Mouse (Mus musculus) forebrain, embryonic 11.5 days (tissue): Measurements from ENCODE around the gene Gm10803. TPM values are rescaled to one million over a fixed set of nuclear protein-coding genes. Genes with fewer than 3 reads are reported as not detected.

Experiments used
- ATAC-seq: fragments of 200-750 bp; cut with Nextera tagmentation; replicated peaks from 2 replicates; pipeline ENCODE4 v1.8.0; 2017; ENCODE audit warnings: moderate TSS enrichment; ENCODE audit not compliant: low FRiP score
- DNase-seq: peaks from one replicate; pipeline ENCODE4 v3.0.0-alpha.2; 2017; ENCODE audit warnings: low spot score
- H3K27ac ChIP-seq: fragments of 300-500 bp; sonication (generic); 2 replicates; pipeline ENCODE4 v1.5.1; 2014; ENCODE audit warnings: low read depth, low read length
- H3K27me3 ChIP-seq: fragments of 300-500 bp; sonication (generic); 2 replicates; pipeline ENCODE4 v1.6.1; 2014; ENCODE audit warnings: mild to moderate bottlenecking, low read length, mixed read lengths; ENCODE audit not compliant: control insufficient read depth, insufficient read depth
- H3K36me3 ChIP-seq: fragments of 300-500 bp; sonication (generic); 2 replicates; pipeline ENCODE4 v1.6.1; 2014; ENCODE audit warnings: mild to moderate bottlenecking, low read length, moderate library complexity, mixed read lengths; ENCODE audit not compliant: control insufficient read depth, insufficient read depth
- H3K4me1 ChIP-seq: fragments of 300-500 bp; sonication (generic); replicated peaks from 2 replicates; pipeline ENCODE4 v1.6.1; 2014; ENCODE audit warnings: low read length, mixed read lengths; ENCODE audit not compliant: control insufficient read depth, insufficient read depth
- H3K4me2 ChIP-seq: fragments of 300-500 bp; sonication (generic); 2 replicates; pipeline ENCODE4 v1.6.1; 2014; ENCODE audit warnings: low read depth, mild to moderate bottlenecking, low read length, moderate library complexity, mixed read lengths; ENCODE audit not compliant: severe bottlenecking
- H3K4me3 ChIP-seq: fragments of 300-500 bp; sonication (generic); 2 replicates; pipeline ENCODE4 v1.5.1; 2014; ENCODE audit warnings: low read depth, low read length
- H3K9ac ChIP-seq: fragments of 300-500 bp; sonication (generic); 2 replicates; pipeline ENCODE4 v1.6.1; 2014; ENCODE audit warnings: low read length
- H3K9me3 ChIP-seq: fragments of 300-500 bp; sonication (generic); 2 replicates; pipeline ENCODE4 v1.6.1; 2016; ENCODE audit warnings: low read length, mixed read lengths; ENCODE audit not compliant: control insufficient read depth
- WGBS: fragments of 180-500 bp; shearing (Covaris S2); extraction: QIAGEN DNeasy Blood & Tissue Kit; methylation state at CpG from one replicate; pipeline ENCODE4 v1.1.7; 2014; 5-methylcytosine and 5-hydroxymethylcytosine counted together
- polyA plus RNA-seq: library from polyadenylated mRNA; unstranded; fragments of >200 nt; fragmentation: Nextera tagmentation; extraction: Ambion mirVana; gene quantifications from 2 replicates; pipeline ENCODE4 v1.2.1, GENCODE M21; 2014

Gene Gm10803
- polyA plus RNA-seq, 1 experiment from 2014 or later = not detected

GRCm38 (mm10) chr2:93599731-93600130 lies 39.4 kb downstream of the Gm10803 start:
- no peak for ATAC-seq
- Histone ChIP-seq H3K4me3 (no peak overlapping the region), H3K36me3 (no peaks in the 10 kb centered on the region), H3K4me1 (no peaks in the 10 kb centered on the region), H3K9ac (no peak overlapping the region), H3K27ac (no peak overlapping the region), H3K4me2 (no peak overlapping the region), H3K27me3 (no peaks in the 10 kb centered on the region), H3K9me3 (no peaks in the 10 kb centered on the region)
- DNase-seq = no peak
- WGBS = 66% methylated on average over 9 of the region's 9 CpGs

- no peak overlapping the region for H3K4me3 ChIP-seq
- H3K27ac ChIP-seq = no peak overlapping the region
- 92% methylated on average over 6 of the region's 6 CpGs for WGBS
- ATAC-seq (no peak), DNase-seq (no peak)
- no peaks in the 10 kb centered on the region for H3K36me3 ChIP-seq
- H3K4me1 ChIP-seq = no peaks in the 10 kb centered on the region
- H3K4me2 ChIP-seq = no peak overlapping the region
- H3K9ac ChIP-seq = no peak overlapping the region
- H3K9me3 ChIP-seq = no peaks in the 10 kb centered on the region
- no peaks in the 10 kb centered on the region for H3K27me3 ChIP-seq
Measured at GRCm38 (mm10) chr2:93604601-93605285, 44.4 kb downstream of the Gm10803 start.

GRCm38 (mm10) chr2:93608800-93609199 lies 48.4 kb downstream of the Gm10803 start:
- no peaks in the 10 kb centered on the region for H3K27me3 ChIP-seq
- ATAC-seq (no peak), DNase-seq (no peak)
- no peaks in the 10 kb centered on the region for H3K4me1 ChIP-seq
- no peak overlapping the region for H3K27ac ChIP-seq
- H3K4me3 ChIP-seq = no peak overlapping the region
- no peak overlapping the region for H3K9ac ChIP-seq
- H3K9me3 ChIP-seq = no peaks in the 10 kb centered on the region
- H3K4me2 ChIP-seq = no peak overlapping the region
- H3K36me3 ChIP-seq = no peaks in the 10 kb centered on the region
- WGBS = 74% methylated on average over 3 of the region's 3 CpGs

GRCm38 (mm10) chr2:93613020-93613419 lies 52.7 kb downstream of the Gm10803 start:
- Histone ChIP-seq H3K9me3 (no peaks in the 10 kb centered on the region), H3K27me3 (no peaks in the 10 kb centered on the region), H3K9ac (no peak overlapping the region), H3K4me1 (no peaks in the 10 kb centered on the region), H3K36me3 (no peaks in the 10 kb centered on the region), H3K4me3 (no peak overlapping the region), H3K27ac (no peak overlapping the region), H3K4me2 (no peak overlapping the region)
- DNase-seq (no peak), ATAC-seq (no peak)
- WGBS = 87% methylated on average over 7 of the region's 7 CpGs

Other genes starting within 250 kb of the Gm10803 start
- 54.1 and 56.4 TPM in 2 replicates for gene Tspan18, start 226.1 kb upstream of the Gm10803 start, polyA plus RNA-seq
- gene Cd82, start 97.4 kb upstream of the Gm10803 start, polyA plus RNA-seq = 4.5 and 5.2 TPM in 2 replicates
- 10.0 and 11.2 TPM in 2 replicates for gene Alx4, start 81.8 kb downstream of the Gm10803 start, polyA plus RNA-seq